Mouse (Mus musculus): ENCODE results near the gene Brd3os.

Gene Brd3os

DNA sequence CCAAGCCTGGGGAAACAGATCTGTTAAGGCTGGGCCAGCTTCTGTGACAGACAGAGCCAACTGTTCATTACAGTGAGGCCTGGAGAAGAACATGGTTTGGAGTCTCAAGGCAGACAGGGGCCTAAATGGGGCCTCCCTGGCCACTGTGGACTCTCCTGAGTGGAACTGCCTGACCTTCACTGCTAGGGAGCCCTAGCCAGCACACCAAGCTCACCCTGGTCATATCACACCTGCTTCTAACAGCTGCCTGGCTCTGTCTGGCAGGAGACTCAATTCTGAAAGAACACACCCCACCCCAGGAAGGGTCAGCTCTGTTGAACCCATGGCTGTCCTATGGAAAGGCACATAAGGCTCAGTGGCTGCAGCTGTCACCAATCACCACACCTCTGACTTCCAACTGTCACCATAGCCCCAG is 29.1 kb downstream of the Brd3os start:
- no peak for TF ChIP-seq GATA4 (IDR thresholded peaks at IDR 0.05; ENCODE audit: insufficient replicate concordance, low read length)

DNA sequence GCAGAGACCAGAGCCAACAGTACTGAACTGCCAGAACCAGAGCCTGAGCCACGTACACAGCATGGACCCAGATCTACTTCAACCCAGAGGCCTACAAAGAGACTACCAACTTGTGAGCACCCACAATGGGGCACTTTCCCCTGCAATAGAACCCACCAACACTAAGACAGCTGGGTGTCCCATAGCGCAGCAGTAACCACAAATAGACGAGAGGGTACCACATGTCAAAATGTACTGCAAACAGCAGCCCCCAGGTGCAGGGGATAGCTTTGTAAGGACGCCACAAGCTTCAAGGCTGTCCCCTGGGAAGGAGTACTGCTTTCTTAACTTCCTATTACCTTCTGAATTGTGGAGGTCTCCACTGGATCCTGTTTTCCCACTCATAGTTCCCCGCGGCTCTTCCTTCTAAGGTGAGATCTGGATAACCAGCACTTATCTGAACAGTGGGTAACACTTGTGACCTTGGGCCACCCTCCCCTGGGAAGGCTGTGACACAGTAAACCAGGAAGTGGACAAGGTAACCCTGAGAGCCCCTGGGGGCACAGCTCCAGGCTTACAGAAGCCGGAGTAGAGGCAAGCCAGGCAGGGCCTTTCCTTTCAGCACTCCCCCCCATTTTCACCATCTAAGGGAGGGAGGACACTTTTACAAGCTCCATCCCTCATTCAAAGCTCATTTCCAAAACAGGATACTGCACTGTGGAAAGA is 31.1 kb downstream of the Brd3os start:
- TF ChIP-seq GATA4 (IDR thresholded peaks at IDR 0.05; ENCODE audit: insufficient replicate concordance, low read length) = no peak

DNA sequence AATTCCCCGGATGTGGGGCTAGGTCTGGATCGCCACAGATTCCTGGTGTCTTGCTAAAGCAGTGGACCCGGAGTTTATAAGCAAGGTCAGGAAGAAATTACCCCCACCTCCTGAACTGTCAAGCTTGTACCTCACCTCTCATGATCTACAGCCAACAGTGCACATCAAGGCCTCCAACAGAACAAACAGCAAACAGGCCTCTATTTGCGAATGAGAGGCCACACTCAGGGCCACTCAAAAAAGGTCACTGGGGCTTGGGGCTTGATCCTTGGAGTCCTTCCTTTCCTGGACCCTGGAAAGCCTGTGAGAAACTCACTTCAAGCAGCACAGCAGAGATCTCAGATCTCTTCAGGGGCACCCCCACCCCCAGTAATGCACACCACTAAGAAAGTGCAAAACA is 31.8 kb downstream of the Brd3os start:
- TF ChIP-seq GATA4 (IDR thresholded peaks at IDR 0.05; ENCODE audit: insufficient replicate concordance, low read length) = no peak

DNA sequence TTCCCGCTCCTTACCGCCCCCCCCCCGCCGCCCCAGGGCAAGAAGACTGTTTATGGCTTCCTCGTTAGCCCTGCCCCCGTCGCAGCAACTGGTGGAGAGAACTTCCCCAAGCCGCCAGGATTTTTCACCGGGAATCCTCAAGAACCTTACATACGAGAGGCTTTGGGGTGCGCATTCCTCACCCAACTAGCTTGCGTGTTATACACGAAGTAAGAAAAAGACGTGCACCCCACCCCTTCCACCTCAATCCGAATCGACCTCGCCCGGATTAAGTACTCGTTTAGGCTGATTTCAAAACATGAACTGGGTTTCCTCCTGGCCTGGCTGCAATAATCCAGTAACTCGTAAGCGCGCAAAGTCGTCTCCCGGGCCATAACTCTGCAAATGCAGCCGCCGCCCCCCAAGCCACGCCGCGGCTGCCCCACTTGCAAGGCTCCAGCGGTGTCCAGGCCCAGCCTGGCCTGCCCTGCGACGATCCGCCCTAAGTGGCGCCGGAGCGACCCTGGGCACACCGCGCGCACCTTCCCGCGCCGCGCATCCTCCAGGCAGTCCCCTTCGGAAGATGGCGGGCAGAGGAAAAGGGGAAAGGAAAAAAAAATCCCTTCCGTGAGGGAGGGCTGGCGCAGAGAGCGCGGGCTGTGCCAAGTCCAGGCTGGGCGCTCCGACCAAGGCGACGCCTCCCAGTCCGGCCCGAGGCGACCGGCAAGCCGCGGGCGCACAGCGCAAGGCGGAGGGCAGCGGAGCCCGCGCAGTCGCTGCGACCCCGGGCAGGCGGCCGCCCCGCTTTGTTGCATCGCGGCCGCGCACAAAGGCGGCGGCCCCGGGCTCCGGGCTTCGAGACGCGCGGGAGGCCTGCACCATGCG is 32.7 kb downstream of the Brd3os start:
- TF ChIP-seq GATA4 (IDR thresholded peaks at IDR 0.05; ENCODE audit: insufficient replicate concordance, low read length) = no peak

DNA sequence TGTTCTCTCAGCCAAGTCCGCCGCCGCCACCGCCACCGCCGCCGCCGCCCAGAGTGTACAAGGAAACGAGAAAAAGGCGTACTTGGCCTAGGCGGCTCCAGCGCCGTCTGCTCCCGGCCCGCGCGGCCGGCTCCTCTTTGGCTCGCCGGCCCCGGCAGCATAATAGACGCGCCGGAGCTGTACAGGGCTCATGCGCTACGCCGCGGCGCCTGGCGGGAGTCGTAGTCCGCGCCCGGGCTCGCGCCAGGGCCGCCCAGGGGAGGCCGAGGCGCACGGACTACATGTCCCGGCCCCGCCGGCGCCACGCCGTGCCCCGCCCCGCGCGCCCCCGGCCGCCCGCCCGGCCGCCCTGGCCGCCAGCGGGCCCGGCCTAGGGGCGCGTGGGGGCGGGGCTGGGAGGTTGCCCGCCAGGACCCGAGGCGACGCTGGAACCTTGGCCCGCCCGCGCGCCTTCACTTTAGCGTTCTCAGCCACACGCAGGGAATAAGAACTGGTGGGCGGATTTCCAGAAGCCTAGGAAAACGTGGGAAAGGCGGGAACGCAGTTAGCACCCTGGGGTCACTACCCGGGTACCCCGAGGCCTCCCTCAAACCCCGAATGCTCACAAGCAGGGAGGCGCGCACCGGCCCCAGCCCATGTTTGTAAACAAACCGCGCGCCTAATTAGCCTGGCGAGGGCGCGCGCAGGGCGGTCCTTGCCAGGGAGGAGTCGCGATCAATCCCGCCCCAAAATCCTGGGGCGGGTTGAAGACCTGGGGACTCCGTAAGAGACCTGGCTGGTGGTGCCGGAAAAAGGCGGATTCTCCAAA is 33.6 kb downstream of the Brd3os start:
- TF ChIP-seq GATA4 (IDR thresholded peaks at IDR 0.05; ENCODE audit: insufficient replicate concordance, low read length) = no peak

DNA sequence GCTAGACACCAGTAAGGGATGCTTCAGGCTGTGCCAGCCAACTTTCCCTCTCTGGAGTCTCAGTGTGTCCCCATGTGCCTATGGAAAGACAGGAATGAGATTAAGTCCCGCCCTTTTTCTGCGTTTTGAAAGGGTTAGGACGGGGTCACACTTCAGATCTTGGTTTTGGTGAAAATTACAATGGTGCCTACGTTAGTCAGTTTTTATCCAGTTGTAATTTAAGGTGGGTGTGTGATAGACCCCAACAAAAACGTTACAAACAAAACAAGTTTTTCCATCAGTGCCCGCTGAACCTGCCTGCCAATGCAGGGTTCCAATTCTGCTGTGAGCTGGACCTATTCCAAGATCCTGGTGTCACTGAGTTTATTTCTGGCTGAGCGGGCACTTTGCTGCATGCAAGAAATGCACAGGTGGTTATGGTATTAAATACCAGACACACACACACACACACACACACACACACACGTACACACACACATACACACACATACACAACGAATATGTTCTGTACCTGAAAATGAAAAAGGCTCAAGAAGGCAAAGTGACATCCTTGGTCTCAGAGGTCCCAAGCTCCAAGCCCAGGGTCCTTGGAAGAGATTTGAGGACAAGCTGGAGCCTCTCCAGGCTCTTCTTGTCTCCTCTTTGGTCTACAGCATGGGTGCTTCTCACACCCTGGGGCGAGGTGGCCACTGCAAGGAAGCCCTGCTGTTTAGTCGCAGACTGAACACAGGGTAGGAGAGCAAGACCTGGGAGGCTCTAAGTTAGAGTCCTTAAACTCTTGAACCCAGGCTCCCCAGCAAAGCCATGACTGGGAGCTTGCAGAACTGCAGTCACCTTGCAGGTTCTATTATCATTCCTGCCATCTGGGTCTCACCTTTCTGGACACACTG is 34.4 kb downstream of the Brd3os start:
- TF ChIP-seq GATA4 (IDR thresholded peaks at IDR 0.05; ENCODE audit: insufficient replicate concordance, low read length) = no peak

DNA sequence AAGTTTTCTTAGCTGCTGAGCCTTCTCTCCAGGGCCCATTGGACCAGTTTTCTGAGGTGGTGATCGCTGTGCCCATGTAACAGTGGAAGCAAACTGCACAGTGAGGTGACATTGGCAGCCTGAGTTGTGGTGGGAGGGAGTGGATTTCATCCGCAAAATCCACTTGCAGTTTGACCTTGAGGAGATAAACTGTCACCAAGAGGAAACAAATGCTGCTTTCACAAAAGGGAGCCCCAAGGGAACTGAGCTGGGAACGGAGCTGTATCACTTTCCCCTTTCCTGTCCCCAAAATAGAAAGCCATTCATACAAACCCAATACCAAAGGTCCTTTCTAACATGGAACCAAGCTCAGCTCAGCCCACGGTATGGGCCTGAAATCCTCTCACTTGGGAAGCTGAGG is 37.7 kb downstream of the Brd3os start:
- no peak; the same call in 1 of the 2 replicates for TF ChIP-seq GATA4 (IDR thresholded peaks at IDR 0.05; ENCODE audit: insufficient replicate concordance, low read length)

DNA sequence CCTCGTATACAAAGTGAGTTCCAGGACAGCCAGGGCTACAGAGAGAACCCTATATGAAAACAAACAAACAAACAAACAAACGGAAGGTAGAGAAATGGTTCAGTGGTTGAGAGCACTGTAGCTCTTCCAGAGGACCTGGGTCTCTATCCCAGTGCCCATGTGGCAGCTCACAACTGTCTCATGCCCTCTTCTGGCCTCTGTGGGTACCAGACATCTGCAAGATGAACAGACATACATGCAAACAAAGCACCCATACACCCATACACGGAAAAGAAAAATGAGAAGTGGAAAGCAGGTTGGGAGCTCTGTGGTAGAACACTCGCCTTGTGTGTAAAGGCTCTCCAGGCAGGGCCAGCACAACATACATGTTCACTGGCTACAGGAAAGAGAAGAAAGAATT is 38.2 kb downstream of the Brd3os start:
- no peak for TF ChIP-seq GATA4 (IDR thresholded peaks at IDR 0.05; ENCODE audit: insufficient replicate concordance, low read length)

DNA sequence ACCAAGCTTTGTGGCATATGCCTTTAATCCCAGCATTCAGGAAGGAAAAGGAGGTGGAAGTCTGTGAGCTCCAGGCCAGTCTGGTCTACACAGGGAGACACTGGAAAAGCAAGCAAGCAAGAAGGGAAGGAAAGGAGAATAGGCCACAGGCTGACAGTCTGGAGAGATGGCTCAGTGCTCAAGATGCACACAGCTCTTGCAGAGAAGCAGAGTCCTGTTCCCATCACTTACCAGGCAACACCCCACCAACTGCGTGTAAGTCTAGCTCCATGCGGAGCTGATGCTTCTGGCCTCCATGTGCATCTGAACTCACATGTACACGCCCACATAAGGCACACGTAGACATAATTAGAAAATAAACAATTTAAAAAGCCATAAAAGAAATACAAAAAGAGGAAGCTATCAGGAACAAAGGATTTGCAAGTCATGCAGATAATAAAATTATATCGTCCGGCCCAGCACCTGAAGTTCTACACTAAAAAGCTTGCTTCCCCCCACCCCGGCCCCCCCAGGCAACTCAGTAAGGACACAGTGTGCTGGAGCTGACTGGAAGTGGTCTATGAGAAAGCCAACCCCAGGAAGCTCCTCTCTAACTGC is 40.2 kb downstream of the Brd3os start:
- TF ChIP-seq GATA4 (IDR thresholded peaks at IDR 0.05; ENCODE audit: insufficient replicate concordance, low read length) = no peak

DNA sequence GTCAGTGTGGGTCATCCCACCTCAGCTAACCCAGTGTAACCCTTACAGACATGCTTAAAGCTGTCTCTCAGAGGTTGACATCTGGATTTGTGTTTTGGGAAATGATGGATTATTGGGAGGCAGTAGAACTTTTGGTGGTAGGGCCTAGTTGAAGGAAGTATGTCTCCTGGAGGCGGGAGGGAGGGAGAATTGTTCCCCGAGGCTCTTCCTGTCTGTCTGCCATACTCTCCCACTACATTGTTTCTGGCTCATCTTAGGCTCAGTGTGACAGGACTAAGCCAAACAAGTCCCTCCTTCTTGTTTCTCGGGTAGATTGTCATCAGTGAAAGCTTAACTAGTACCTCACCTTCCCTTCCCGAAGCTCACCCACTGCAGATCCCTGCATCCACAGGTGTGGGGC is 44.6 kb downstream of the Brd3os start:
- no peak for TF ChIP-seq GATA4 (IDR thresholded peaks at IDR 0.05; ENCODE audit: insufficient replicate concordance, low read length)

DNA sequence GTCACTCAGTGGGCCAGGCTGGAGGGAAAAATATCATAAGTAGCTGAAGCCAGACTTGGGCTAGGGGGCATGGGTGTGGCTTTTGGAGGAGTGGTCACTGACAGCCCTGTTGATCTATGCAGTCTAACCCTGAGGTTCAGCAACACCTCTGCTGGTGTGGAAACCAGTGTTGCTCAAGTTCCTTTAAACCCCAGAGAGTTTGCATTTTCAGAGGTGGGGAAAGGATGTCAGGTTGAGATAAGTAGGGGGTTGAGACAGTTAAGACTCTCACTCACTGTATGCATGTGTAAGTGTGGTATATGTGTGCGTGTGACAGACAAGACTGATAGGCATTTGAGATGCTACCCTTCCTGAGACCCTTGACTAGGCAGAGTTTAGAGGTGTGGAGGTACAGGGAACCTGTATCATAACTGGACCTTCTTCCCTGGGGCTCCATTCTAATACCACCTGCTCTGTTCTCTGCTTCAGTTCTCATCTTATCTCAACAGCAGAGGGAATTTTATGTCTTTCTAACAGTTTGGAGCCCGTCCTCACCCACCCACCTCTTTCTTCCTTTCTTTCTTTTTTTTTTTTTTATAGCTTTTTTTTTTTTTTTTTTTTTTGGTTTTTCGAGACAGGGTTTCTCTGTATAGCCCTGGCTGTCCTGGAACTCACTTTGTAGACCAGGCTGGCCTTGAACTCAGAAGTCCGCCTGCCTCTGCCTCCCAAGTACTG is 45.4 kb downstream of the Brd3os start:
- TF ChIP-seq GATA4 (IDR thresholded peaks at IDR 0.05; ENCODE audit: insufficient replicate concordance, low read length) = no peak

DNA sequence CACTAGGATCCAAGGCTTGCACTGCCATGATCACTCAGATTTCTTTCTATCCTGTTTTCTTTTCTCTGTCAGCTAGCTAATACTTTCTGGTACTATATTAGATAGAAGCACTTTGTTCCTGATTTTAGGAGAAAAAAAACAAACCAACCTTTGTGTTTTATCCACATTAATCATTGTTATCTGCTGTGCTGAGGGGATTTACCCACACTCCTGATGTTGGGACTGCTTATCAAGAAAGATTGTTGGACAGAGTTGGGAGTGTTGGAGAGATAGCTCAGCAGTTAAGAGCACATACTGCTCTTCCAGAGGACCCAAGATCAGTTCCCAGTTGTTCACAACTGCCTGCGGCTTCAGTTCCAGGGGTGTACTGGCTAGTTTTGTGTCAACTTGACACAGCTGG is 46.2 kb downstream of the Brd3os start:
- no peak for TF ChIP-seq GATA4 (IDR thresholded peaks at IDR 0.05; ENCODE audit: insufficient replicate concordance, low read length)

DNA sequence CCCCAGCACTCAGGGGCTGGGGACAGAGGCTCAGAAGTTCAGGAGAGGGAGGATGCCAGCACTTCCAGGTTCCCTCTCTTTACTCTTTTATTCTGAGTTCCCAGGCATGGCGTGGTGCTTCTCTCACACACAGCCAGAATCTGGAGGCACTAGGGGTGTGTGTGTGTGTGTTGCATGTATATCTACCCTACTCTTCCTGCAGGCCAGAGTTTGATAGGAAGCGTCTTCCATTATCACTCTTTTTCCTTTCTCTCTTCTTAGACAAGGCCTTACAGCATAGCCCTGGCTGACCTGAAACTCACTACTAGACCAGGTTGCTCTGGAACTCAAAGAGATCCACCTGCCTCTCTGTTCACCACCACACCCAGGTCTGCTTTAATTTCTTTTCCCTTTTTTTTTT is 48.8 kb downstream of the Brd3os start:
- no peak for TF ChIP-seq GATA4 (IDR thresholded peaks at IDR 0.05; ENCODE audit: insufficient replicate concordance, low read length)

All from liver, adult (tissue).